Mouse (Mus musculus) neural tube, embryonic 11.5 days (tissue): Measurements from ENCODE around the gene Tmem179b. TPM values are rescaled to one million over a fixed set of nuclear protein-coding genes. Genes with fewer than 3 reads are reported as not detected.

Experiments used
- ATAC-seq: fragments of 200-750 bp; cut with Nextera tagmentation; 2 replicates; pipeline ENCODE4 v1.8.0; 2017; ENCODE audit warnings: moderate number of reproducible peaks, mild to moderate bottlenecking, moderate TSS enrichment, moderate library complexity; ENCODE audit not compliant: insufficient read depth, low FRiP score, low TSS enrichment
- DNase-seq: peaks from one replicate; pipeline ENCODE4 v3.0.0-alpha.2; 2015; ENCODE audit warnings: low spot score
- H3K27ac ChIP-seq: fragments of 300-500 bp; sonication (generic); 2 replicates; pipeline ENCODE4 v1.5.1; 2014; ENCODE audit warnings: low read depth, mild to moderate bottlenecking, low read length
- H3K27me3 ChIP-seq: fragments of 300-500 bp; sonication (generic); 2 replicates; pipeline ENCODE4 v1.6.1; 2014; ENCODE audit warnings: mild to moderate bottlenecking, low read length, mixed read lengths; ENCODE audit not compliant: control insufficient read depth, insufficient read depth
- H3K36me3 ChIP-seq: fragments of 300-500 bp; sonication (generic); 2 replicates; pipeline ENCODE4 v1.6.1; 2014; ENCODE audit warnings: mild to moderate bottlenecking, low read length, moderate library complexity, mixed read lengths; ENCODE audit not compliant: control insufficient read depth, insufficient read depth
- H3K4me1 ChIP-seq: fragments of 300-500 bp; sonication (generic); 2 replicates; pipeline ENCODE4 v1.6.1; 2014; ENCODE audit warnings: low read length, mixed read lengths; ENCODE audit not compliant: control insufficient read depth, insufficient read depth
- H3K4me2 ChIP-seq: fragments of 300-500 bp; sonication (generic); 2 replicates; pipeline ENCODE4 v1.6.1; 2014; ENCODE audit warnings: low read depth, mild to moderate bottlenecking, moderate library complexity
- H3K4me3 ChIP-seq: fragments of 300-500 bp; sonication (generic); 2 replicates; pipeline ENCODE4 v1.5.1; 2014; ENCODE audit warnings: low read depth, low read length
- H3K9ac ChIP-seq: fragments of 300-500 bp; sonication (generic); 2 replicates; pipeline ENCODE4 v1.6.1; 2014; ENCODE audit warnings: mild to moderate bottlenecking, low read length
- H3K9me3 ChIP-seq: fragments of 300-500 bp; sonication (generic); 2 replicates; pipeline ENCODE4 v1.6.1; 2016; ENCODE audit warnings: low read length; ENCODE audit not compliant: control insufficient read depth
- WGBS: fragments of 180-500 bp; shearing (Covaris S2); extraction: QIAGEN DNeasy Blood & Tissue Kit; methylation state at CpG from one replicate; pipeline ENCODE4 v1.1.7; 2014; 5-methylcytosine and 5-hydroxymethylcytosine counted together
- polyA plus RNA-seq: library from polyadenylated mRNA; unstranded; fragments of >200 nt; fragmentation: Nextera tagmentation; extraction: Ambion mirVana; gene quantifications from 2 replicates; pipeline ENCODE4 v1.2.1, GENCODE M21; 2014

Tmem179b gene
- polyA plus RNA-seq = 41.8 and 46.7 TPM in 2 replicates

GRCm38 (mm10) chr19:8774086-8774835, at the start of gene Tmem179b:
TSS of gene Tmem179b (minus strand) at chr19:8774467.
- H3K27ac ChIP-seq = peak within 1 kb of the TSS; percentile 98
- peak; percentile 95 for ATAC-seq
- no peaks in the 10 kb centered on the region for H3K9me3 ChIP-seq
- peaks cover 8% of the 10 kb centered on the region for H3K36me3 ChIP-seq
- DNase-seq = peak; percentile 96
- under 1% methylated on average over 68 of the region's 68 CpGs for WGBS
- peak within 1 kb of the TSS; percentile 99 for H3K4me2 ChIP-seq
- peak within 1 kb of the TSS; percentile 74 for H3K4me3 ChIP-seq
- peaks cover 15% of the 10 kb centered on the region for H3K4me1 ChIP-seq
- H3K27me3 ChIP-seq = no peaks in the 10 kb centered on the region
- peak within 1 kb of the TSS; percentile 90 for H3K9ac ChIP-seq

GRCm38 (mm10) chr19:8822696-8823095, 48.4 kb upstream of the Tmem179b start:
- peak overlapping the region; percentile 98; the same call in 1 of the 2 replicates for H3K4me2 ChIP-seq
- H3K4me1 ChIP-seq = peaks cover 22% of the 10 kb centered on the region
- H3K27me3 ChIP-seq = no peaks in the 10 kb centered on the region
- ATAC-seq = no peak
- no peak for DNase-seq
- peak overlapping the region; percentile 88 for H3K4me3 ChIP-seq
- no peaks in the 10 kb centered on the region for H3K9me3 ChIP-seq
- H3K9ac ChIP-seq = 0 out of 2 replicates have a peak overlapping the region, but pooled peaks have one; percentile 9
- H3K27ac ChIP-seq = no peak overlapping the region
- peaks cover 12% of the 10 kb centered on the region for H3K36me3 ChIP-seq
- WGBS = 83% methylated on average over 8 of the region's 8 CpGs

- H3K9ac ChIP-seq = peak overlapping the region; percentile 94
- H3K4me2 ChIP-seq = peak overlapping the region; percentile 98
- ATAC-seq = no peak
- WGBS = 2% methylated on average over 7 of the region's 7 CpGs
- H3K4me3 ChIP-seq = peak overlapping the region; percentile 88
- DNase-seq = no peak
- H3K36me3 ChIP-seq = peaks cover 10% of the 10 kb centered on the region
- H3K4me1 ChIP-seq = peaks cover 30% of the 10 kb centered on the region
- no peak overlapping the region for H3K27ac ChIP-seq
- H3K9me3 ChIP-seq = no peaks in the 10 kb centered on the region
- H3K27me3 ChIP-seq = no peaks in the 10 kb centered on the region
These were observed 46.9 kb upstream of the Tmem179b start for GRCm38 (mm10) chr19:8821146-8821545.

- Histone ChIP-seq H3K4me3 (peak overlapping the region; percentile 88), H3K4me1 (peaks cover 30% of the 10 kb centered on the region), H3K9me3 (no peaks in the 10 kb centered on the region), H3K4me2 (peak overlapping the region; percentile 98), H3K27me3 (no peaks in the 10 kb centered on the region), H3K27ac (peak overlapping the region; percentile 98), H3K9ac (peak overlapping the region; percentile 94), H3K36me3 (peaks cover 8% of the 10 kb centered on the region)
- DNase-seq (no peak), ATAC-seq (peak; percentile 16)
- WGBS = under 1% methylated on average over 47 of the region's 48 CpGs
These were observed 46.2 kb upstream of the Tmem179b start for GRCm38 (mm10) chr19:8820424-8820956.

GRCm38 (mm10) chr19:8819596-8820423, 45.5 kb upstream of the Tmem179b start, which contains the start of gene Hnrnpul2:
TSS of gene Hnrnpul2 (plus strand) at chr19:8820010.
- Histone ChIP-seq H3K9ac (peak within 1 kb of the TSS; percentile 94), H3K27me3 (no peaks in the 10 kb centered on the region), H3K27ac (peak within 1 kb of the TSS; percentile 98), H3K4me3 (peak within 1 kb of the TSS; percentile 88), H3K4me1 (peaks cover 30% of the 10 kb centered on the region), H3K4me2 (peak within 1 kb of the TSS; percentile 98), H3K9me3 (no peaks in the 10 kb centered on the region), H3K36me3 (peaks cover 6% of the 10 kb centered on the region; the same call in 1 of the 2 replicates)
- WGBS = under 1% methylated on average over 77 of the region's 83 CpGs
- DNase-seq = peak; percentile 98
- peak; percentile 94 for ATAC-seq

- H3K4me3 ChIP-seq = peak within 1 kb of the TSS; percentile 88
- H3K9me3 ChIP-seq = no peaks in the 10 kb centered on the region
- H3K27ac ChIP-seq = peak within 1 kb of the TSS; percentile 98
- H3K36me3 ChIP-seq = peaks cover 5% of the 10 kb centered on the region; the same call in 1 of the 2 replicates
- peak within 1 kb of the TSS; percentile 98 for H3K4me2 ChIP-seq
- under 1% methylated on average over 33 of the region's 33 CpGs for WGBS
- H3K27me3 ChIP-seq = no peaks in the 10 kb centered on the region
- peak; percentile 97 for DNase-seq
- peak within 1 kb of the TSS; percentile 94 for H3K9ac ChIP-seq
- H3K4me1 ChIP-seq = peaks cover 30% of the 10 kb centered on the region
- ATAC-seq = peak; percentile 93
These were observed 44.7 kb upstream of the Tmem179b start, which contains the start of gene Ttc9c for GRCm38 (mm10) chr19:8818801-8819595. TSS of gene Ttc9c (minus strand) at chr19:8819333.

GRCm38 (mm10) chr19:8818301-8818798, 44.1 kb upstream of the Tmem179b start:
- peak overlapping the region; percentile 98 for H3K27ac ChIP-seq
- ATAC-seq = no peak
- no peak for DNase-seq
- peak overlapping the region; percentile 58 for H3K9ac ChIP-seq
- WGBS = 31% methylated on average over 14 of the region's 14 CpGs
- no peaks in the 10 kb centered on the region for H3K27me3 ChIP-seq
- peak overlapping the region; percentile 88 for H3K4me3 ChIP-seq
- H3K36me3 ChIP-seq = peaks cover 5% of the 10 kb centered on the region; the same call in 1 of the 2 replicates
- peak overlapping the region; percentile 98 for H3K4me2 ChIP-seq
- H3K4me1 ChIP-seq = peaks cover 30% of the 10 kb centered on the region
- H3K9me3 ChIP-seq = no peaks in the 10 kb centered on the region
